Mouse (Mus musculus) liver, postnatal 0 days (tissue): ENCODE data around the gene Gm45713. TPM values are rescaled to one million over a fixed set of nuclear protein-coding genes. Genes with fewer than 3 reads are reported as not detected.
"Not testable (repeated sequence)": the region's sequence is repeated elsewhere in the genome, so short reads cannot be mapped to it uniquely, and the experiment has no call there.

Experiments used
- ATAC-seq: fragments of 200-750 bp; cut with Nextera tagmentation; 2 replicates; pipeline ENCODE4 v1.8.0; 2017; ENCODE audit warnings: mild to moderate bottlenecking, moderate library complexity
- DNase-seq: peaks from one replicate; pipeline ENCODE4 v3.0.0-alpha.2; 2016
- H3K27ac ChIP-seq: fragments of 300-500 bp; sonication (generic); 2 replicates; pipeline ENCODE4 v1.5.1; 2014; ENCODE audit warnings: antibody characterized with exemption, moderate library complexity, mild to moderate bottlenecking, low read depth
- H3K27me3 ChIP-seq: fragments of 300-500 bp; sonication (generic); 2 replicates; pipeline ENCODE4 v1.6.1; 2014; ENCODE audit warnings: low read length, control low read depth, mixed read lengths; ENCODE audit not compliant: insufficient read depth
- H3K36me3 ChIP-seq: fragments of 300-500 bp; sonication (generic); replicated peaks from 2 replicates; pipeline ENCODE4 v1.6.1; 2014; ENCODE audit warnings: mild to moderate bottlenecking, control low read depth, low read length, moderate library complexity, mixed read lengths; ENCODE audit not compliant: insufficient read depth
- H3K4me1 ChIP-seq: fragments of 300-500 bp; sonication (generic); 2 replicates; pipeline ENCODE4 v1.6.1; 2014; ENCODE audit warnings: antibody characterized with exemption, mild to moderate bottlenecking, control low read depth; ENCODE audit not compliant: insufficient read depth
- H3K4me2 ChIP-seq: fragments of 300-500 bp; sonication (generic); 2 replicates; pipeline ENCODE4 v1.6.1; 2014; ENCODE audit warnings: low read depth, mild to moderate bottlenecking, low read length, moderate library complexity, mixed read lengths
- H3K4me3 ChIP-seq: fragments of 300-500 bp; sonication (generic); 2 replicates; pipeline ENCODE4 v1.5.1; 2014; ENCODE audit warnings: low read depth, low read length
- H3K9ac ChIP-seq: fragments of 300-500 bp; sonication (generic); replicated peaks from 2 replicates; pipeline ENCODE4 v1.6.1; 2014; ENCODE audit warnings: mild to moderate bottlenecking, moderate library complexity
- H3K9me3 ChIP-seq: fragments of 300-500 bp; sonication (generic); 2 replicates; pipeline ENCODE4 v1.6.1; 2016; ENCODE audit warnings: mild to moderate bottlenecking, control low read depth, low read length, mixed read lengths
- CTCF ChIP-seq: sonication (generic); IDR thresholded peaks from 2 replicates; pipeline ENCODE4 v1.5.1; 2016; ENCODE audit warnings: antibody characterized with exemption, low read depth
- EP300 ChIP-seq: IDR thresholded peaks from 2 replicates; pipeline ENCODE4 v1.6.1; 2016; ENCODE audit warnings: antibody characterized with exemption, low read depth, mild to moderate bottlenecking
- WGBS: fragments of 180-500 bp; shearing (Covaris S2); extraction: QIAGEN DNeasy Blood & Tissue Kit; methylation state at CpG from one replicate; pipeline ENCODE4 v1.1.7; 2014; ENCODE audit not compliant: insufficient replicate concordance; 5-methylcytosine and 5-hydroxymethylcytosine counted together
- polyA plus RNA-seq: library from polyadenylated mRNA; unstranded; fragments of >200 nt; fragmentation: Nextera tagmentation; extraction: Ambion mirVana; gene quantifications from 2 replicates; pipeline ENCODE4 v1.2.1, GENCODE M21; 2015

Gene Gm45713
- polyA plus RNA-seq, 1 experiment from 2014 or later, result 0.70 TPM

DNA sequence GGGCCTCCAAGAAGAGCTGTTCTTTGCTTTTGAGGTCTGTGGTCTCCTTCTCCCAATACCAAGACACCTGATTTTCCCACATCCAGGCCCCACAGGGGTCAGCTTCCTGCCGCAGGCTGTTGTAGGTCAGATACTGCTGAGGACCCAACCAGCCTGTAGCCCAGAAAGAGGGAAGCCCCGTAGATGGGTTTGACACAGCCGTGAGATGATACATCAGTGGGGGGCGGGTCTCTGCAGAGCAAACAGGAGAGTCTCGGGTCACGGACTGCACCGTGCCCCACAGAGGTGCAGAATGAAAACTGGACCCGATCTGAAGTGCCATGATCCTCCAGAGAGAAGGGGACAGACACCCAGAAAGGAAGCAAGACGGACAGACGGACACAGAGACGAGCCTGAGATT is 33.6 kb downstream of the Gm45713 start:
- WGBS, result 42% methylated on average over 11 of the region's 11 CpGs
- Histone ChIP-seq H3K27me3 (no peaks in the 10 kb centered on the region), H3K9me3 (no peaks in the 10 kb centered on the region), H3K36me3 (no peaks in the 10 kb centered on the region), H3K4me1 (peaks cover 15% of the 10 kb centered on the region), H3K4me3 (peak overlapping the region; percentile 53), H3K4me2 (peak overlapping the region; percentile 75), H3K27ac (no peak overlapping the region), H3K9ac (peak overlapping the region; percentile 70)
- DNase-seq (no peak), ATAC-seq (no peak)
- TF ChIP-seq EP300 (no peak), CTCF (no peak)

- Histone ChIP-seq H3K4me2 (no peak overlapping the region), H3K9ac (no peak overlapping the region), H3K4me1 (peaks cover 15% of the 10 kb centered on the region), H3K27ac (no peak overlapping the region), H3K4me3 (no peak overlapping the region), H3K27me3 (no peaks in the 10 kb centered on the region), H3K9me3 (no peaks in the 10 kb centered on the region), H3K36me3 (no peaks in the 10 kb centered on the region)
- no peak for ATAC-seq
- 77% methylated on average over 6 of the region's 6 CpGs for WGBS
- no peak for DNase-seq
- no peak for TF ChIP-seq CTCF
- TF ChIP-seq EP300, result no peak
Measured at GRCm38 (mm10) chr7:45100046-45100445, 36.0 kb downstream of the Gm45713 start.

DNA sequence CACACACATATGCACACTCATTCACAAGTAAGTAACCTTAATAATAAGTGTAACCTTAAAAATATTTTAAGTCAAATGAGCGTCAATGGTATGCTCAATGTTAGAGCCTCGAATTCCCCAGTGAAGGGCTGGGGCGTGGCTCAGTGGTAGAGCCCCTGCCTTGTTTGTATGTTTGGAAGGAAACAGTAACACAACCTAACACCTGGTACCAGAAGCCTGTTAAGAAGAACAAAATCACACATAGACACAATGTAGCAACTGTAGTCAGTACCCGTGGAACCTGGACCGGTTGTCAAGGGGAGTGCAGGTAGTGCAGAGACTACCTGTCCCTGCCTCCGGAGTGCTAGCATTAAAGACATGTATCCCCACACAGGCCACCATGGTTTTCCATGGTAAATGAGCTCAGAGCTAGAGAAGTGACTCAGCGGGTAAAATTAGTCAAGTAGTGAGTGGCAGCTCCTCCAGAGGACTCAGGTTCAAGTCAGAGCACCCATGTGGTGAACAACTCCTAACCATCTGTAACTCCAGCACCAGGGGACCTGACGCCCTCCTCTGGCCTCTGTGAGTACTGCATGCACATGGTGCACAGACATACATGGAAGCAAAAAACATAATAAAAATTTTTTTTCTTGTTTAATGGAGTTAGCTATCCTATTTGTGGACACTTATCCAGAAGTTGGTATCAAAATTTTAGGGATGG is 37.3 kb downstream of the Gm45713 start:
- no peak for DNase-seq
- TF ChIP-seq EP300, result no peak
- TF ChIP-seq CTCF, result peak; percentile 51
- Histone ChIP-seq H3K4me1 (peaks cover 8% of the 10 kb centered on the region), H3K27me3 (no peaks in the 10 kb centered on the region), H3K4me2 (no peak overlapping the region), H3K36me3 (no peaks in the 10 kb centered on the region; the same call in 1 of the 2 replicates), H3K9ac (no peak overlapping the region), H3K4me3 (no peak overlapping the region), H3K9me3 (no peaks in the 10 kb centered on the region), H3K27ac (no peak overlapping the region)
- 83% methylated on average over 8 of the region's 8 CpGs for WGBS
- no peak for ATAC-seq

DNA sequence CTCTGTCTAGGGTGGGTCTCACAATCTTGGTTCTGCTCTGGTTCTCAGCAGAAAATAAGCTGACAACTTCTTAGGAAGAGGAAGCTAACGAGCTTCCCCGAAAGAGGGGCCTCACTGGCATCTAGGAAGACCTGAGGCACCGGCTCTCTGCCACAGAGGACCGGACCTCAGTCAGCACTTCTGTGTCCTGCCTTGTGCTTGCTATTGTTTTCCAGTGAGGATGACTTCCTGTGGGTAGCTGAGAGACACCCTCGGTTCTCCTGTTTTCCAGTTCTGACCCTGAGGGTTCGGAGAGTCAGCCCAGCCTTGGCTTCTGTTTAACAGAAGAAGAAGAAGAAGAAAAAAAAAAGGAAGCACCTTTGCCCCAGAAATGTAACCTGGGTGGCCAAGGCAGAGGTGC is 38.6 kb downstream of the Gm45713 start:
- ATAC-seq (peak; percentile 52; the same call in 1 of the 2 replicates), DNase-seq (no peak)
- TF ChIP-seq CTCF (no peak), EP300 (peak; percentile 31; the same call in 1 of the 2 replicates)
- Histone ChIP-seq H3K4me1 (peaks cover 12% of the 10 kb centered on the region), H3K4me2 (0 out of 2 replicates have a peak overlapping the region, but pooled peaks have one; percentile 4), H3K9me3 (no peaks in the 10 kb centered on the region), H3K4me3 (no peak overlapping the region), H3K27me3 (no peaks in the 10 kb centered on the region), H3K9ac (no peak overlapping the region), H3K27ac (peak overlapping the region; percentile 62), H3K36me3 (no peaks in the 10 kb centered on the region; the same call in 1 of the 2 replicates)
- WGBS, result 21% methylated on average over 6 of the region's 6 CpGs

GRCm38 (mm10) chr7:45095965-45096364 is 40.1 kb downstream of the Gm45713 start:
- H3K4me3 ChIP-seq, ATAC-seq, H3K9me3 ChIP-seq, H3K27me3 ChIP-seq, H3K27ac ChIP-seq, DNase-seq, H3K4me2 ChIP-seq, H3K9ac ChIP-seq, H3K36me3 ChIP-seq: not testable (repeated sequence)
- H3K4me1 ChIP-seq, result peaks cover 12% of the 10 kb centered on the region; the same call in 1 of the 2 replicates
- WGBS, result 90% methylated on average over 14 of the region's 14 CpGs

DNA sequence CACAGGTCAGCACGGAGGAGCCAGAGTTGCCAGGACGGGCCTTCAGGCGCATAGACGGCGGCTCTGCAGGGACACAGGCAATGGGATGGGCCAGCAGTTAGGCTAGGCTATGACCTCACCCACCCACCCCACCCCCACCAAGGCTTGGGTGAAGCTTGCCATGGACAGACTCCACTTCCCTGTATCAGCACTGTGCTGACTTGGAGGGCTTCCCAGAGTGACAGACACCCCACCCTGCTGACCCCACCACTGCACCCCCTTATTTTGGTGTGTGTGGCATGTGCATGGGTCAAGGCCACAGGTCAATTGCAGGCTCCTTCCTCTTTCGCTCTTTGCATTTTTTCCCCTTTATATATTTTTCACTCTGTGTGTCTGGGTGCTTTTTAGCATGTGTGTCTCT is 40.7 kb downstream of the Gm45713 start:
- ATAC-seq (0 out of 2 replicates have a peak, but pooled peaks have one; percentile 9), DNase-seq (no peak)
- Histone ChIP-seq H3K4me1 (peaks cover 12% of the 10 kb centered on the region; the same call in 1 of the 2 replicates), H3K27me3 (no peaks in the 10 kb centered on the region), H3K27ac (no peak overlapping the region), H3K9ac (no peak overlapping the region), H3K9me3 (no peaks in the 10 kb centered on the region), H3K4me2 (no peak overlapping the region), H3K4me3 (no peak overlapping the region), H3K36me3 (no peaks in the 10 kb centered on the region; the same call in 1 of the 2 replicates)
- WGBS, result 76% methylated on average over 3 of the region's 6 CpGs
- TF ChIP-seq EP300 (no peak), CTCF (no peak)
